Mouse (Mus musculus) hindbrain, embryonic 11.5 days (tissue): ENCODE results near the gene Olfr1250. TPM values are rescaled to one million over a fixed set of nuclear protein-coding genes. Genes with fewer than 3 reads are reported as not detected.
"Not testable (repeated sequence)": the region's sequence is repeated elsewhere in the genome, so short reads cannot be mapped to it uniquely, and the experiment has no call there.

Source experiments
- ATAC-seq: fragments of 200-750 bp; cut with Nextera tagmentation; 2 replicates; pipeline ENCODE4 v1.8.0; 2017; ENCODE audit warnings: mild to moderate bottlenecking, moderate TSS enrichment, moderate library complexity; ENCODE audit not compliant: low FRiP score
- DNase-seq: peaks from one replicate; pipeline ENCODE4 v3.0.0-alpha.2; 2015; ENCODE audit warnings: low spot score
- H3K27ac ChIP-seq: fragments of 300-500 bp; sonication (generic); 2 replicates; pipeline ENCODE4 v1.5.1; 2014; ENCODE audit warnings: mild to moderate bottlenecking, low read depth, low read length
- H3K27me3 ChIP-seq: fragments of 300-500 bp; sonication (generic); 2 replicates; pipeline ENCODE4 v1.6.1; 2014; ENCODE audit warnings: mild to moderate bottlenecking, low read length, moderate library complexity, mixed read lengths; ENCODE audit not compliant: control insufficient read depth, insufficient read depth
- H3K36me3 ChIP-seq: fragments of 300-500 bp; sonication (generic); 2 replicates; pipeline ENCODE4 v1.6.1; 2014; ENCODE audit warnings: mild to moderate bottlenecking, low read length, moderate library complexity, mixed read lengths; ENCODE audit not compliant: control insufficient read depth, insufficient read depth
- H3K4me1 ChIP-seq: fragments of 300-500 bp; sonication (generic); replicated peaks from 2 replicates; pipeline ENCODE4 v1.6.1; 2014; ENCODE audit warnings: low read length, mixed read lengths; ENCODE audit not compliant: control insufficient read depth, insufficient read depth
- H3K4me2 ChIP-seq: fragments of 300-500 bp; sonication (generic); replicated peaks from 2 replicates; pipeline ENCODE4 v1.6.1; 2014; ENCODE audit warnings: mild to moderate bottlenecking, low read depth, low read length
- H3K4me3 ChIP-seq: fragments of 300-500 bp; sonication (generic); 2 replicates; pipeline ENCODE4 v1.5.1; 2014; ENCODE audit warnings: low read depth, low read length
- H3K9ac ChIP-seq: fragments of 300-500 bp; sonication (generic); 2 replicates; pipeline ENCODE4 v1.6.1; 2014; ENCODE audit warnings: low read depth, low read length
- H3K9me3 ChIP-seq: fragments of 300-500 bp; sonication (generic); 2 replicates; pipeline ENCODE4 v1.6.1; 2016; ENCODE audit warnings: low read length; ENCODE audit not compliant: control insufficient read depth
- WGBS: fragments of 180-500 bp; shearing (Covaris S2); extraction: QIAGEN DNeasy Blood & Tissue Kit; methylation state at CpG from one replicate; pipeline ENCODE4 v1.1.7; 2014; 5-methylcytosine and 5-hydroxymethylcytosine counted together
- polyA plus RNA-seq: library from polyadenylated mRNA; unstranded; fragments of >200 nt; fragmentation: Nextera tagmentation; extraction: Ambion mirVana; gene quantifications from 2 replicates; pipeline ENCODE4 v1.2.1, GENCODE M21; 2014

Gene Olfr1250
- polyA plus RNA-seq = not detected in 2 replicates

GRCm38 (mm10) chr2:89661367-89661766 is at the start of gene Olfr1250:
TSS of gene Olfr1250 (minus strand) at chr2:89661467.
- no peaks in the 10 kb centered on the region for H3K27me3 ChIP-seq
- no peak within 1 kb of the TSS for H3K9ac ChIP-seq
- DNase-seq (no peak), ATAC-seq (no peak)
- no peak within 1 kb of the TSS for H3K27ac ChIP-seq
- no peaks in the 10 kb centered on the region for H3K36me3 ChIP-seq
- H3K9me3 ChIP-seq = no peaks in the 10 kb centered on the region
- no peak within 1 kb of the TSS for H3K4me3 ChIP-seq
- no peaks in the 10 kb centered on the region for H3K4me1 ChIP-seq
- no peak within 1 kb of the TSS for H3K4me2 ChIP-seq

GRCm38 (mm10) chr2:89691980-89692379 is 30.7 kb upstream of the Olfr1250 start:
- 0 out of 2 replicates have a peak, but pooled peaks have one; percentile 47 for ATAC-seq

GRCm38 (mm10) chr2:89671836-89672235 is 10.6 kb upstream of the Olfr1250 start, which contains the start of gene Olfr1251:
TSS of gene Olfr1251 (minus strand) at chr2:89671936.
- H3K4me3 ChIP-seq = no peak within 1 kb of the TSS
- H3K4me1 ChIP-seq = no peaks in the 10 kb centered on the region
- H3K9ac ChIP-seq = no peak within 1 kb of the TSS
- H3K4me2 ChIP-seq = no peak within 1 kb of the TSS
- H3K36me3 ChIP-seq = no peaks in the 10 kb centered on the region
- H3K27me3 ChIP-seq = no peaks in the 10 kb centered on the region
- H3K27ac ChIP-seq = no peak within 1 kb of the TSS
- DNase-seq (no peak), ATAC-seq (no peak)
- no peaks in the 10 kb centered on the region for H3K9me3 ChIP-seq

More at GRCm38 (mm10) chr2:89691980-89692379, 30.7 kb upstream of the Olfr1250 start:
- Histone ChIP-seq H3K36me3 (no peaks in the 10 kb centered on the region), H3K9ac (no peak overlapping the region), H3K4me2 (no peak overlapping the region), H3K4me1 (no peaks in the 10 kb centered on the region), H3K27ac (no peak overlapping the region), H3K4me3 (no peak overlapping the region), H3K9me3 (no peaks in the 10 kb centered on the region), H3K27me3 (no peaks in the 10 kb centered on the region)
- DNase-seq = no peak
- 77% methylated on average over 6 of the region's 6 CpGs for WGBS

GRCm38 (mm10) chr2:89634883-89635282 is 26.4 kb downstream of the Olfr1250 start, which contains the start of gene Olfr1249:
TSS of gene Olfr1249 (minus strand) at chr2:89634983.
- ATAC-seq = no peak
- H3K4me1 ChIP-seq = no peaks in the 10 kb centered on the region
- DNase-seq = no peak
- no peaks in the 10 kb centered on the region for H3K9me3 ChIP-seq
- H3K27ac ChIP-seq = no peak within 1 kb of the TSS
- no peak within 1 kb of the TSS for H3K4me3 ChIP-seq
- no peaks in the 10 kb centered on the region for H3K36me3 ChIP-seq
- WGBS = 94% methylated on average over 2 of the region's 2 CpGs
- no peaks in the 10 kb centered on the region for H3K27me3 ChIP-seq
- no peak within 1 kb of the TSS for H3K9ac ChIP-seq
- H3K4me2 ChIP-seq = no peak within 1 kb of the TSS

GRCm38 (mm10) chr2:89618145-89618544 is 43.1 kb downstream of the Olfr1250 start, which contains the start of gene Olfr1248:
TSS of gene Olfr1248 (minus strand) at chr2:89618245.
- not testable (repeated sequence) for DNase-seq, H3K4me3 ChIP-seq, H3K4me1 ChIP-seq, H3K27me3 ChIP-seq, H3K9ac ChIP-seq, H3K9me3 ChIP-seq, H3K4me2 ChIP-seq, H3K27ac ChIP-seq, ATAC-seq, H3K36me3 ChIP-seq
- 94% methylated on average over 1 of the region's 1 CpGs for WGBS

GRCm38 (mm10) chr2:89614030-89614429 is 47.2 kb downstream of the Olfr1250 start, which contains the start of gene Olfr1247:
TSS of gene Olfr1247 (minus strand) at chr2:89614130.
- no peaks in the 10 kb centered on the region for H3K36me3 ChIP-seq
- ATAC-seq (no peak), DNase-seq (no peak)
- WGBS = 95% methylated on average over 2 of the region's 2 CpGs
- no peaks in the 10 kb centered on the region for H3K9me3 ChIP-seq
- no peaks in the 10 kb centered on the region for H3K27me3 ChIP-seq
- no peak within 1 kb of the TSS for H3K4me3 ChIP-seq
- H3K4me1 ChIP-seq = no peaks in the 10 kb centered on the region
- no peak within 1 kb of the TSS for H3K4me2 ChIP-seq
- H3K9ac ChIP-seq = no peak within 1 kb of the TSS
- no peak within 1 kb of the TSS for H3K27ac ChIP-seq

Other genes starting within 250 kb of the Olfr1250 start
- not detected in 2 replicates for gene Olfr1239, start 241.1 kb downstream of the Olfr1250 start, polyA plus RNA-seq
- gene Olfr1240, start 218.5 kb downstream of the Olfr1250 start, polyA plus RNA-seq = not detected in 2 replicates
- gene Olfr1241, start 174.3 kb downstream of the Olfr1250 start, polyA plus RNA-seq = not detected in 2 replicates
- not detected in 2 replicates for gene Olfr1242, start 163.1 kb downstream of the Olfr1250 start, polyA plus RNA-seq
- not detected in 2 replicates for gene Olfr1243, start 130.0 kb downstream of the Olfr1250 start, polyA plus RNA-seq
- gene Olfr1245, start 83.0 kb downstream of the Olfr1250 start, polyA plus RNA-seq = not detected in 2 replicates
- gene Olfr1246, start 68.3 kb downstream of the Olfr1250 start, polyA plus RNA-seq = not detected in 2 replicates
- not detected in 2 replicates for gene Olfr1247, start 47.3 kb downstream of the Olfr1250 start, polyA plus RNA-seq
- not detected in 2 replicates for gene Olfr1248, start 43.2 kb downstream of the Olfr1250 start, polyA plus RNA-seq
- not detected in 2 replicates for gene Olfr1249, start 26.5 kb downstream of the Olfr1250 start, polyA plus RNA-seq
- gene Olfr1251, start 10.5 kb upstream of the Olfr1250 start, polyA plus RNA-seq = not detected in 2 replicates
- gene Olfr1252, start 63.5 kb upstream of the Olfr1250 start, polyA plus RNA-seq = not detected in 2 replicates
- gene Olfr1253, start 95.6 kb upstream of the Olfr1250 start, polyA plus RNA-seq = not detected in 2 replicates
- gene Olfr1254, start 132.2 kb upstream of the Olfr1250 start, polyA plus RNA-seq = not detected in 2 replicates
- gene Olfr1255, start 150.6 kb upstream of the Olfr1250 start, polyA plus RNA-seq = not detected in 2 replicates
- not detected in 2 replicates for gene Olfr1256, start 180.1 kb upstream of the Olfr1250 start, polyA plus RNA-seq
- not detected in 2 replicates for gene Olfr48, start 186.7 kb upstream of the Olfr1250 start, polyA plus RNA-seq
- not detected in 2 replicates for gene Olfr1257, start 217.0 kb upstream of the Olfr1250 start, polyA plus RNA-seq